Mouse (Mus musculus) spleen, postnatal 14 days (tissue): ENCODE results near the gene Ppfibp1.
A peak's percentile ranks its signal among the peaks of the same experiment; 100 is the strongest.
"Not testable (repeated sequence)": the region's sequence is repeated elsewhere in the genome, so short reads cannot be mapped to it uniquely, and the experiment has no call there.

Source experiments
- DNase-seq, 2 experiments: peaks; one replicate each; pipeline ENCODE4 v3.0.0; 2021 to 2022; ENCODE audit warnings: low spot score in 2 of 2

Gene Ppfibp1

DNA sequence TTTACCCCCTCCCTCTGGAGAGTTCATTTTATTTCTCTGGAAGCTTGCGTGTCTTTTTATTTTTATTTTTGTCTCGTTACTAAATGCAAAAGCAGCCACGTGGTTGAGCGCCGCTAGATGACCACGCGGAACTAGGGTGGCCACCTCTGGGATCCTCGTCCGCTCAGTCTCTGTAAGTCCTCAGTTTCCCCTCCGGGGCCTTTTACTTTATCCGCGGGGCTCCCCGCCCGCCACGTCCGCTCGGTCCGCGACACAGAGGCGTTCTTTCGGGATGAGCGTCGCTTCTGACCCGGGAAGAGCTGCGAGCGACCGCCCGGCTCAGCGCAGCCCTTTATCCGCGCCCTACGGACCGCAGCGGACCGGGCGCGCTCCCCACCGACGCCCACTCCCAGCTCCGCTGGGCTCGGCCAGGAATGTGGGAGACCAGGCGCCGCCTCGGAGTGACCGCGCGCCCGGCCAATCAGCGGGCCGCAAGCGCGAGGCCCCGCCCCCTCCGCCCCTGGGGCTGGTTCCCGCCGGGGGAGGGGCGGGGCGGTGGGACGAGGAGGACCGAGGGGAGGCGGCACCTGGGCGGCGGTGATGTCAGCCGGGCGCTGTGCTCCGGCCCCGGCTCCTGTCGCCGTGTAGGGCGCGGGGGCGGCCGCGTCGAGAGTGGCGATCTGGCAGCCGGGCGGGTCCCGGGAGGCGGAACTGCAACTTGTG lies at the start of gene Ppfibp1:
Ppfibp1 (plus strand) TSS at position 530 of the 702 bp plus-strand sequence.
- peak; percentile 84 to 85 for DNase-seq

DNA sequence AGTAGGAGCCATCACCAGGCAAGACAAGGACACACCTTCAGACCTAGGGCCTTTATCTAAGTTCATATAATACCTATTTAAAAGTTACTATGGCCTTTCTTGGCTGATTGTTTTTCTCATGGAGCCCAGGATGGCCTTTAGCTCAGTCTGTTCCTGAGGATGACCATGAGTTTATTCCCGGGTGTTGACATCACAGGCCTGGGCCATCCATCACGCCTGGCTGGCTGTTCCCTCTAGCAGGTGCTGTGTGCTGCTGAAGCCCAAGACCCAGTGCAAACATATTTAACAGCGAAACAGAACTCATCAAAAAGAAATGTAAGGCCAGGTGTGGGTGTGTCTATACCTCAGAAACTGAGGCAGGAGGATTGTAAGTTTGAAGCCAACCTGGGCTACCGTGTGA lies 49.4 kb upstream of the Ppfibp1 start:
- no peak for DNase-seq

DNA sequence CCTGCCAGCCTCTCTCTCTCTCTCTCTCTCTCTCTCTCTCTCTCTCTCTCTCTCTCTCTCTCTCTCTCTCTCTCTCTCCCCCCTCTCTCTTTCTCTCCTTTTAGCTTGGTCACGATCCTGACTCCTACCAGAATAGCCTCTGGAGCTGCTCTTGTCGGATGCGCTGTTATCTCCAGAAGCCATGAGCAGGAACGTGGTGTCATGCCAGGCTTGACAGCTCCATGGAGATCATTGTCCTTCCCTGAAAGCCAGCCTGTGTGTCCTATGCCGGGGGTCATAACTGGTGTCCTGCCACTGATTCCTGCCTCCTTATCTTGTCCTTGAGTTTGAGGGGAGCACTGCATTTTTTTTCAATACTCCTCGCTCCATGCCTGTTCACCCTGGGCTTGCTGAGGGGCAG lies 43.4 kb upstream of the Ppfibp1 start:
- no peak for DNase-seq

DNA sequence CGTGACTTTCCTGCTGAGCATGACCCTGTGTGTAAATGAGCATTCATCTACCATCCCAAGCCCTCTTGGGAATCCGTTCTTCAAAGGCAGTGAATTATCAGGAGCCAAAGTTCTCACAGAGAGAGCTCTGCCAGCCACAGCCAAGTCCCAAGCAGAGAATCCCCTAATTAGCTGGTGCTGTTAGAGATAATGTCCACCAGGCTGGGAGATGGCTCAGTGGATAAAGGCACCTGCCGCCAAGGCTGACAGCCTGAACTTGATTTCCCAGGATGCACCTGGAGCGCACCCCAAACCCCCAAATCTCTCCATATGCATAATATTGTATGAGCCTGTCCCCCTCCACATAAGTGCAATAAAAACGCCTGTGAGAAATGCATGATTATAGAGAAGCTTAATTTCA lies 42.9 kb upstream of the Ppfibp1 start:
- no peak for DNase-seq

DNA sequence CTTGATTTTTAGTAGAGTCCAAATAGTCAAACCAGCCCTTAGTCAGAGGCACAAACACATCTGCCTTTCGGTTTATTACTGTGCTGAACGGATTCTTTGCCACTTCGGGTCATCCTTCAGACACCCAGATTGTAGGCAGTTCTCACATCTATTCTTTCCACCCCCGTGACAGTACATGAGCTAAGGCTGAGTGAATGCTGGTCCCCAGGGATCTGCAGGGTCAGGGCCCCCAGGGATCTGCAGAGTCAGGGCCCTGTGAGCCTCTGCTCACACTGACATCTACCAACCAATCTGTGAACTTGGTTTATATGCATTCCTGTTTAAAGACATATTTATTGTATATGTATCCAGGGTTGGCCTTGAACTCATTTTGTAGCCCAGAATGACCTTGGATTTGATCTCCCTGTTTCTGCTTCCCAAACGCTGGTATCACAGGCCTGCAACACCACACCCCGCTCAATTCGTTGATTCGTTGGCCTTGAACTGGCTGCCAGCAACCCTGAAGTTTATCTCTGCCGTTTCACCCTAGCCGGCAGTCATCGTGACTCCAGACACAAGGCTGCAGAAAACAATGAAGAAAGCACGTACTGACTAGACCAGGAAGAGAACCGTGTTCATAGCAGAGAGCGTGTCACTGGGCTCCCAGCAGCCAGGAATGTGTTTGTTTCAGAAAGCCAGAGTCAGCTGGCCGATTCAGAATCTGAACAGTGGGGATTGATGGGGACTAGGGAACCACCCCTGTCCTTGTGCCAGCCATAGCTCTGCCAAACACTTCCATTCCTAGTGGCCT lies 42.1 kb upstream of the Ppfibp1 start:
- no peak for DNase-seq

DNA sequence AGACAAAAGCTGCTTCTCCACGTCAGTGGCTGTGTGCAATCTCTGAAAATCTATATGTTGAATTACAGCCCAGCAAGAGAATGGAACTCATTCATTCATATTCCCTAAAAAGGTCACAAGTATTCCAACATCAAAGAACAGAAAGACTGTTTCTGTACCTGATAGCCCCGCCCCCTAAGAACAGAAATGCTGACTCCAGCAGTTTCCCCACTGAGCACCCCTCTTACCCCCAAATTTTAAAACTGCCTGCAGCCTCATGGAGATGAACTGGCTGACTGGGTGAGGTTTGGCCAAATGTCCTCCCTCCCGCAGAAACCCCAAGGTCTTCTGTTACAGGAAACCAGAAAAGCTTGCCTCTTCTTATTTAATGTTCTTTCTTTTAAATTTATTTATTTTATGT lies 40.9 kb upstream of the Ppfibp1 start:
- DNase-seq, result no peak

DNA sequence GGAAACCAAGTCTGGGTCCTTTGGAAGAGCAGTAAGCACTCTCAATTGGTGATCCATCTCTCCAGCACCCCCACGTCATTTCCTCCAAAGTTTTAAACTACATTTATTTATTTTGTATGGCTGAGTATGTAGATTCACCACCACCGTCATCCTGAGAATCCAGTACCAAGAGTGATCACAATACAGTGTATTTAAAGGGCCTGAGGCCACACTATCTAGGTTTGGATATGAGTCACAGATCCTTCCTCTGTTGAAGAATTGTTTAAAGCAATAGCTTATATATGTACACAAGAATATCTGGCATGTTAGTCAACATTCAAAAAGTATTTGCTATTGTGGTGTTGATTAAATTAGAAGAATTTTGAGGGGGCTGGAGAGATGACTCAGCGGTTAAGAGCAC lies 40.0 kb upstream of the Ppfibp1 start:
- DNase-seq, result no peak

DNA sequence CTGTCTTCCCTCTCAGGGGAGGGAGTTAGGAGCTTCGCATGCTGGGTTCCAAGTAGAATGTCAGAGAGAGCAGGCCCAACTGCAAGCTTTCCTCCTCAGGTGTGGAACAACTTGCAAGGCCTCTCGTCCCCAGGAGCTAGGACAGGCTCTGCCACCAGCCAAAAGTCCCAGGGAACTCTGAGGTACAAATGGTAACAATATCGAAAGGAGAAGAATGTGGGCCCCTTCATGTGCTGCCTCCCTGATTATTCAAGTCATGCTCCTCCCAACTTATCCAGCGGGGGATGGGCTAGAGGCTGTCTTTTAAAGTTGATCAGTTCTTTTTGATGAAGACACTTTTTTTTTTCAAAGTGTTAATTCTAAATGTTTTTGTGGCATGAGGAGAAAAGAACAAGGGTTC lies 38.2 kb upstream of the Ppfibp1 start, which contains the start of gene Smco2:
Smco2 (plus strand) TSS at position 55 of the 400 bp plus-strand sequence.
- DNase-seq, result no peak

DNA sequence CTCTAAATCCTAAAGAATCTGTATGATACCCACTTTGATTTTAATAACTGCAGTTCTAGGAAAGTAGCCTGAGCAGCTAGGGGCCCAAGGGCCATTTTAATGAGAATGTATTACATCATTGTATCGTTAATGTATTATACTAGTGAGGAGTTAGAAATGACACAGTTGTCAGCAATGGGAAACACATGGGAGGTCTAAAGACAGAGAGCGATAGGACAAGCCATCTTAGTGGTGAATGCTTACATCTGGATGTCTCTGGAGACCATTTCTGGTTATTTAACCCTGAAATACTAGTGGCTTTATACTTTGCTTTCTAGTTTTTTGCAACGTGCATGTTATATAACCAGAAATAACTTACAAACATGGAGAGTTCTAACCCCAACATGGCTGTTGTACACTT lies 36.4 kb upstream of the Ppfibp1 start:
- DNase-seq, result no peak

DNA sequence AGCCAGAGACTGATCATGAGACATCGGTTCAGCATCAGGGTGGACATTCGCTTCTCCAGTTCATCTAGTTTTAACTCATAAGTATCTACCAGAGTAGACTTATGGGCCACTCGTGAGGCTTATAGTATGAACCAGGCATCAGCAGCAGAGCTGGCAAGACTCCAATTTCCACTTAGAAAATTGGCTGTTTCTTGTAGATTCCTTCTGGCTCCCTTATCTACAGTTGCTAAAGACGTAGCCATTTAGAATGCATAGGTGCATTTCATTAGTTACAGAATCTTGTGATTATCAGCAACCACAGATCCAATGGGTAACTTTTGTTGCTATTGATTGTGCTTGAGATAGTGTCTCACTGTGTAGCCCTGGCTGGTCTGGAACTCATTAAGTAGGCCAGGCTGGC lies 35.5 kb upstream of the Ppfibp1 start:
- DNase-seq, result no peak

DNA sequence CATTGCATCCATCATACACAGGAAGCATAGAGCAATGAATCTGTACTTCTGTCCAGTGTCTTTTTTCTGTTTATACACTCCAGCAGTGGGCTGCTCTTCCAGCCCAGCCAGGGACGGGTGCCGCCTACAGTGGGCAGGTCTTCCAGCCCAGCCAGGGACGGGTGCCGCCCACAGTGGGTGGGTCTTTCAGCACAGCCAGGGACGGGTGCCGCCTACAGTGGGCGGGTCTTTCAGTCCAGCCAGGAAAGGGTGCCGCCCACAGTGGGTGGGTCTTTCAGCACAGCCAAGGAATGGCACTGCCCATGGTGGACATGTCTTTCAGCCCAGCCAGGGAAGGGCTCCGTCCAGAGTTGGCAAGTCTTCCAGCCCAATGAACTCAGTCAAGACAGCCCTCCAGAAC lies 33.1 kb upstream of the Ppfibp1 start:
- DNase-seq, result no peak

DNA sequence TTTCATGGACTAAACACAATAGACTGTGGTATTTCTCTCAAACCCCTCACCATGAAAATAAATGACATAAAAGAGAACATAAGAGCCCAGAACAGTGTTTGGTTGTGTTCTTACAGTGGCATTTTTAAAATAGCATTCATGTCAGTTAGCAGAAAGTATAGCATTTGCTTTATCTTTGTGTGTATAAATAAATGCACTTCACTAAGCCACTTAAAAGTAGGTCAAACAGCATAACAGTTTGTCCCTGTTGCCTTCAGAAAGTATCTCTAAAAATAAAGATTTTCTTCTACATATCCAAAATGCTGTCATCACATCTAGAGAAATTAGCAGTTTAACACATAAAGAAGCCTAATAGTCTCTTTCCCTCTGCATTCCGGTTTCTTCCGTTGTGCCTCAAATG lies 30.9 kb upstream of the Ppfibp1 start:
- no peak for DNase-seq

DNA sequence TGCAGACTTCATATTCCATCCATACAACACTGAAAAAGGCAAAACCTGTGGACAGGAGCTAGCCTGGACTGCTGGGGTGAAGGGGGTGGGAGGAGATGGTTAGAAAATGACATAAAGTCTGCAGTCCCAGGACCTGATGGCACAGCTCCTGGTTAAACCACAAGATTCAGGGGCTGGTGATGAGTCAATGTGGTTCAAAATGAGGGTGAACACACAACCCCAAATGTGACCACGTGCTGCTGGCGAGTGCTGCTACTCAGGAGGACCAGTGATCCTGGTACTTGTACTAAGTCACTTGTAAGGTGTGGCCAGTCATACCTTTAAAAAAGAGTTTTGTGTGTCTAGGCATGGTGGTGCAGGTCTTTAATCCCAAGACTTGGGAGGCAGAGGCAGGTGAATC lies 25.1 kb upstream of the Ppfibp1 start:
- DNase-seq, result no peak

DNA sequence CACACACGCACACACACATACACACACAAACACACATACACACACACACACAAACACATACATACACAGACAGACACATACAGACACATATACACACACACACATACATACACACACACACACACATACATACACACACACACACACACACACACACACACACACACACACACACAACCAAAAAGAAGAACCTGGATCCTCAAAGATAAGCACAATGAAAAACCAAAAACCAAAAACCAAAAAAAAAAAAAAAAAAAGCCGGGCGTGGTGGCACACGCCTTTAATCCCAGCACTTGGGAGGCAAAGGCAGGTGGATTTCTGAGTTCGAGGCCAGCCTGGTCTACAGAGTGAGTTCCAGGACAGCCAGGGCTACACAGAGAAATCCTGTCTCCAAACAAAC lies 23.9 kb upstream of the Ppfibp1 start:
- DNase-seq, result not testable (repeated sequence)

DNA sequence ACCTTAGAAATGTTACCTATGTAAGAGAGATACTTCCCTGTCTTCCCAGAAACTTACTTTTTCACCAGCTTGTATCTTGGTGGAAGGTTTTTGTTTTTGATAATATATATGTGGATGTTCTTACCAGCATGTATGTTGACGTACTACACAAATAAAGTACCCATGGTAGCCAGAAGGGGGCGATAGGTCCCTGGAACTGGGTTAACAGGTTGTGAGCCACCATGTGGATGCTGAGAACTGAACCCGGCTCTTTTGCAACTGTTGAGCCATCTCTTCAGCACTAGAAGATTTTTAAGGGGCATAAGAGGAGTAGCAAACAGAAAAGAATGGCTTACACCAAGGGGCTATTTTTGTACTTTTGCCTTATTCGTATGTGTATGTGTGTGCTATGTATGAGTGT lies 22.6 kb upstream of the Ppfibp1 start:
- no peak for DNase-seq

DNA sequence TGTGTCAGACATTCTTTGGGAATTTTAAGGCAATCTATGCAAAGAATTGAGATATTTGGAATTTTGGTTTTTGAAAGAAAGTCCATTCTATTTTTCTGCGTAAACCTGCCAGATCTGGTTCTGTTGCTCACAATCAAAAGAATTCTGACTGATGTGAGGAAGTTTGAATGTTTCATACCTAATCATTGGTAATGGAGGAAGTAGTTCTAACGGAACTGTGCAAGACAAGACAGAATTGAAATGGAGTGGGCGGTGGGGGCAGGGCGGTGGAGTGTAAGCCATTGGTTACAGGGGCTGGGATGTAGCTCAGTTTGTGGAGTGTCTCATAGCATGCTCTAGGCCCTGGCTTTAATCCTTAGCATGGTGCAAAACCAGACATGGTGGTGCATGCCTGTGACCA lies 16.3 kb upstream of the Ppfibp1 start:
- no peak for DNase-seq

DNA sequence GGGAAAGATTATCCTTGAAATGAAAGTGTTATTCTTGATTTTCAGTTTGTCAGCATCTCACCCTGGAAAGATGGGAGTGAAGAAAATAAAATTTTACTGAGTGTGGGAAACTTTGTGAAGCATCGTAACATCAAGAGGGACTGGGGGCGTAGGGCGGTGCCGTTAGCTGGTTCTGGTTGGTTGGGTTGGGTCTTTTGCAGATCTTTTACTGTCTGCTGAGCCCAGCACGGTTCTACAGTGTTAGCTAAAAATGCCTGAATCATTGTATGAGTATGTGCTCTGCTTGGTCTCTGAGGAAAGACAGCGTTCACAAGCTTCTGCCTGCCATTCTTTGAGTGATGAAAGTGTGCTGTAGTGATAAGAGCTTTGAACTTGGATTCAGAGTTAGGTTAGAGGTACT lies 13.9 kb upstream of the Ppfibp1 start:
- DNase-seq, result no peak

DNA sequence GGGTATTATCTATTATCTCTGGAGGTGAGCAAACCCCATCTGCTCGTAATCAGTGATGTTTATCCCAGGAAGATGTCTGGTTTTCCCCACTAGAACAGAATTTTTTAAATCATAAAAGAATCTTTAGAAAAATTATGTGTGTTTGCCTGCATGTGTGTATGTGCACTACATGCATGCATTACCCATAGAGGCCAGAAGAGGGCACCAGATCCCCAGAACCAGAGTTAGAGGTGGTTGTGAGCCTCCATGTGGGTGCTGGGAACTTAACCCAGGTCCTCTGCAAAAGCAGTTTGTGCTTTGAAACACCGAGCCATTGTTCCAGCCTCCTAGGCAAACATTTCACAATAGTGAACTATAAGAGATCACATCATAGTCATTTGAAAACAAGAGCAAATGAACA lies 11.5 kb upstream of the Ppfibp1 start:
- DNase-seq, result no peak

DNA sequence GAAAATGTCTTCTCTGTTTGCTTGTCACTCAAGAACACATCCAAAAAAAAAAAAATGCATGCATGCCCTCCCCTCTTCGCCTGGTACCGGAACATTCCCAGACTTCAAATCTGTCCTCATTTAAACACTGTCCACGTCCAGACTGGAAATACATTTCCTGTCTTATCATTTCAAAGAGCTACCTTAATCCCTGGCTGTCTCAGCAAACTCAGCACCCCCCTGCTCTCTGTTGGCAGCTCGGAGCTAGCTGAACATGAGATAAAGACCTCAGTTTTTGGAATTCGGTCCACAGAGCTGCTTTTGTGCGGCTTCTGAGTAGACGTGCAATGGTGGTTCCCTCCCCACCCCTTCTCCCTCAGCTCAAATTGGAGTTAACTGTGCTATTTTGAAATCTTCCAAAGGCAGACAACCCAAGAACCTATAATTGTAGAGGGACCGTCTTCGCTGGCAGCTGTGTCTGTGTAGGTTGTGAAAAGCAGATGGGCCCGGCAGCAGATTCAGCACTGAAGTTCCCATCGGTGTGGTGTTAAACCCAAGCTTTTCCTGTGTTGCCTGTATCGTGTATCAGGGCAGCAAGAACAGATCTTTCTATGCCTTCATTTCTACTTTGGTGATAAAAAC lies 10.8 kb upstream of the Ppfibp1 start:
- DNase-seq, result no peak

DNA sequence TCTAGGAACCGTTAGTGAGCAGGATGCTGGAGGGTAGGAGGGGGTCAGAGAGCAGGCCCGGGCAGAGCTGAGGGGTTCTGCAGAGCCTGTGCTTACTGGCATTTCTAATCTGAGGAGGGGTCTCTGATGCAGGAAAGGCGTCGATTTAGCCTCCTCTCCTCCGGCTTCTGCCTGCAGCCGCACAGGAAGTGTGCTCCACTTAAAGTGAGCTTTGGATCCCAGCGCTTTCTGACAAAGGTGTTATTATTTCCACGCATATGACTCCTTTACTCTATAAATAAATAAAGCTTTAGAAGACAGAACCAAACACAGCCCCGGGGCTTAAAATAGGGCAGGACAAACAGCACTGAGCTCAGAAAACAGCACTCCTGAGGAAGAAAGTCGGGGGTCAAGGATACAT lies 9.4 kb upstream of the Ppfibp1 start:
- no peak for DNase-seq

DNA sequence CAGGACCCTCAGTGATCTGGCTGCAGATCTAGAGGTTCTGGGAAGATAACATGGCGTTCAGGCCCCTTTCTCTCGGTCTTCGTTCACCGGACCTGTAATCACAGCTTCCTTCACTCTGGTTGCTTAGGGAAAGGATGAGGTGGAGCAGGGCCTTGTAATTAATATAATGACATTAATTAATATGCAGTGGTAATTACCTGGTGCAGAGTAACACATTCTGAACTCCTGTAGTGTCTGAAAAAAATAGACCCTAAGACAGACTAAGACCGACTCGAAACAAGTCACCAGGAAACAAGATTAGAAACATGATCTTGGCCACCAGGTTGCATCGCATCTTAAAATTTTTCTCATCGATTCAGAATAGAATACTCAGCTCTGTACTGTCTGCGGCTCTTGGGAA lies 8.4 kb upstream of the Ppfibp1 start:
- DNase-seq, result no peak

DNA sequence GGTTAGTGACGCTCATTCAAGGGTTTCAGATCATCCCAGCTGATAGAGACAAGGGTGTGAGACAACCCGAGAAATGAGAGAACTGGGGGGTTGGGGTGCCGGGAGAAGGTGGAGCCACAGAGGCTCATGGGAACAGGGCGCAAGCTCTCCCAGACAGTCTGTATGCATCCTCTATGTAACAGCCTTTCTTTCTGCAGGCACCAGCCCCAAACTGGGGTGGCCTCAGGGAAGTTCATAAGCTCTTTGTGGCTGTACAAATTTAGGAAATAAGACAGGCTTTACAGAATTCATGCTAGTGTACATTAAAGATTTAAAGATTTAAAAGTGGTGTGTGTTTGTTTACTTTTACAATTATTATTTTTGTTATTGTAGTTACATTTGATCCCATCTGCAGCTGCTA lies 8.0 kb upstream of the Ppfibp1 start:
- no peak for DNase-seq
